Mouse (Mus musculus) myocyte (in vitro differentiated cells): ENCODE data around the gene Vmn2r82.

Experiments
- CEBPB ChIP-seq: IDR thresholded peaks from 2 replicates; pipeline ENCODE4 v1.6.1; 2011; ENCODE audit warnings: mild to moderate bottlenecking, moderate library complexity; ENCODE audit not compliant: poor library complexity, insufficient read depth, severe bottlenecking
- E2F4 ChIP-seq: IDR thresholded peaks from one replicate; pipeline ENCODE4 v1.6.1; 2011; ENCODE audit warnings: mild to moderate bottlenecking, control low read depth, moderate library complexity; ENCODE audit not compliant: insufficient read depth
- MAX ChIP-seq: IDR thresholded peaks from one replicate; pipeline ENCODE4 v1.6.1; 2011; ENCODE audit warnings: low read depth, mild to moderate bottlenecking, control low read depth
- MYOG ChIP-seq, 3 experiments: IDR thresholded peaks; one replicate each; pipeline ENCODE4 v1.6.1; 2011; ENCODE audit warnings: control low read depth in 2 of 3, low read depth in 2 of 3, mild to moderate bottlenecking in 2 of 3; ENCODE audit not compliant: insufficient read length in 2 of 3, control insufficient read depth in 1 of 3, insufficient read depth in 1 of 3
- POLR2A ChIP-seq: IDR thresholded peaks from one replicate; pipeline ENCODE4 v1.6.1; 2011; ENCODE audit warnings: low read depth, mild to moderate bottlenecking, control low read depth, moderate library complexity; ENCODE audit not compliant: insufficient read length
- POLR2AphosphoS2 ChIP-seq: IDR thresholded peaks from one replicate; pipeline ENCODE4 v1.6.1; 2011; ENCODE audit warnings: low read depth, control low read depth; ENCODE audit not compliant: insufficient read length
- TCF12 ChIP-seq: IDR thresholded peaks from one replicate; pipeline ENCODE4 v1.6.1; 2011; ENCODE audit warnings: mild to moderate bottlenecking, control low read depth; ENCODE audit not compliant: poor library complexity, insufficient read depth, severe bottlenecking
- USF1 ChIP-seq: IDR thresholded peaks from one replicate; pipeline ENCODE4 v1.6.1; 2011; ENCODE audit warnings: low read depth, mild to moderate bottlenecking, control low read depth, moderate library complexity

DNA sequence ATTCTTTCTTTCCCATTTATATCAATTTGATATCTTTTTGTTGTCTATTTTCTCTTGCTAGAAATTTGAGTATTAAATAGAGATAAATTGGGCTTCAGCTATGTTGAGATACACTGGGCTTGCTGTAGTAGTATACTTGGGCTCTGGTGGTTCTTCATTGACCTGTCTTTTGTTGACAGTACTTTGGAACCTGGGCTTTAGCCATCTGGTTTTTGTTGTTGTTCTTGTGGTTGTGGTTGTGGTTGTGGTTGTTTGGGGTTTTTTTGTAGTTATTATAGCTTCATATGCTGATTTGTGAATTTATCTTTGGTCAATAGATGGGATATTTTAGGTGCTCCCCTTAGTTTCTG is 33.6 kb upstream of the Vmn2r82 start:
- TF ChIP-seq TCF12 (no peak), POLR2A (no peak), USF1 (no peak), E2F4 (no peak), MAX (no peak), MYOG (IDR thresholded peaks at IDR 0.05; ENCODE audit: control insufficient read depth in 1 of 3, insufficient read depth in 1 of 3, insufficient read length in 2 of 3, low read depth in 2 of 3) (no peak), CEBPB (no peak), POLR2AphosphoS2 (no peak)
